Mouse (Mus musculus): ENCODE results near the gene Zcchc3. TPM values are rescaled to one million over a fixed set of nuclear protein-coding genes. Genes with fewer than 3 reads are reported as not detected.

Gene Zcchc3
- total RNA-seq, 4 experiments from 2014 or later = 9.6 to 11.2 (median 10.9) TPM

DNA sequence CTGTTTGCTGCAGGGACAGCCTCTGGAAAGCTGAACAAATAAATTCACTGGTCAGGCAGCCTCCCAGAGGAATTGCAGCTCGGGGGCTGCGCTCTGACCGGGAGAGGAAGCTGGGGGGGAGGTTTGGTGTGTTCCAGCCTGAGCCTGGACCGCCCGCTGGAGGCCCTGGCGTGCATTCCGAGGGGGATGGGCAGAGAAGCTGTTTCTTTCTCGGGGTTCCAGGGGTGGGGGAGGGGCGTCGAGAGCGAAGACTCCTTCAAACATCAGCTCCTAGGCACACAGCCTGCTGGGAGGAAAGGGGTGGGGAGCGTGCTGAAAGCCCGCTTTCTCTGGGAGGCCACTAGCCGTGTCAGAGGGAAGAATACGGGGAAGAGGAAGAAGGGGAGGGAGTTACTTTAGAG, 3.9 kb downstream of the Zcchc3 start:
- peak; percentile 32 to 78 for DNase-seq (ENCODE audit: low spot score in 2 of 2)

DNA sequence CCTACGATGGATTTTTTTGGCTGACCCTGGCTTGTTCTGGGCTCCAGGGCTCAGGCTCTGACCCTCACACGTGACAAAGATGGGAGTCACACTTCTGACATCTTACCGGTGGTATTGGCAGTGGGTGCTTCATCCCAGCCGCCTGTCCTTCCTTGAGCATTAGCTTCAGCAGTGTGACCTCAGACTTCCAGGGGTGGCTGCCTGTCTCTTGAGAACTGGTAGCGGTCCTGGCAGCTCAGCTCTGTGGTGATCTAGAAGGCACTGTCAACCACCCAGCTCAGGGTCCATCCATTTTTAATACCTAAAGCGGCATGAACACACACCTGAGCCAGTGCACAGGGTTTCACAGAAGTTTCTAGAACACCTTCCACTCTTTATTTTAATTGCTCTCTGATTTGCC, 5.0 kb downstream of the Zcchc3 start:
- no peak for DNase-seq (ENCODE audit: low spot score in 2 of 2)

DNA sequence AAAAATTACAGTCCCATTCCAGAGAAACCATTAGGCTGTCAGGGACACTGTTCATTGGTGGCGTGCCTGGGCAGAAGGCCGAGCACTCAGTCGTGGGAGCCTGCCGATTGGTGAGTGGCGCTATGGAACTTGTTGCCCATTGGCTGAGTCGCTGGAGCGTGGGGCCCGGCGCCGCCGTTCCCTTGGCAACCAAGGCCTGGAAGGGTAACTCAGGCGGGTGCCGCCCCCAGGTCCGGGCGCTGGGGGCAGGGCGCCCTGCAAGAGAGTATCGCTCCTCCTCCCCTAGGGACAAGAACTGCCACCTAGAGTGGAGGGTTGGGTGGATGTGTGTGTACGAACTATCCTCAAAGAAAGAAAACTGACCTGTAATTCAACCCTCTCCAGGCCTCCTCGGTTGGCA, 8.7 kb downstream of the Zcchc3 start:
- DNase-seq (ENCODE audit: low spot score in 2 of 2) = peak; percentile 90 to 98

DNA sequence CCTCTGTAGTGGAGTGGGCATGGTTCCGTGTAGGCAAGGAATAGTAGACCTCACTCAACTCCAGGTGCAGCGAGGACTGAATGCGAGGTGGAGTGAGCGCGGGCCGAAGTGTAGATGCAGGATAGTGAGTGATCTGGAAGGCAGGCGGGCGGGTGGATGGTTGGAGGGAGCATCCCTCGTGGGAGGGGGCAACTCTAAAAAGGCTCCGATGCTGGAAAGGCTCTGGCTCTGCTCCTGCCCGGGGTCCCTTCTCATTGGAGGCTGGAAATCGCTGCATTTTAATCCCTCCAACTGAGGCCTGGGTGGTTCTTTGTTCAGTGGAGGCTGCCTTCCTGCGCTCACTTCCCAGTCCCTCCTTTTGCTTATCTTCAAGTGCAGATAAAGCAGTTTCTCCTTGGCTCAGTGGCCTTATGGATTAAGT, 15.7 kb downstream of the Zcchc3 start:
- no peak for DNase-seq (ENCODE audit: low spot score in 2 of 2)

DNA sequence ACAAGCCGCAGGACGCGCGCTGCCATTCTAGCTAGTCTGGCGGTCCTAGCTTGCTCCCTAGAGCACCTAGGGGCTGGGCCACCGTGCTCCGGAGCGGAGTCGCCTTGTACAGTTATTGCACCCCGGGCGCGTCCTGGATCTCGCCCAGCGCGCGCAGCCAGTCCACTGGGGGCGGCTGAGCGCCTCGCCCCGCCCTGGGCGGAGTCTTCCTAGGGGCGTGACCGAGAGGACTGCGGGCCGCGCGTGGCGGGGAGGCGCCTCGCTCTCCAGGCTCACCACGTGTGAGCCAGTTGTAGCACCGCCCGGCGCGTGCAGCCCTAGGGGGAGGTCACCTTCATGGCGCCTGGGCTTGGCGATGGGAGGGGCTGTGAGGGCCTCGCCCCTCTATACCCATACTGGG, 16.1 kb downstream of the Zcchc3 start:
- peak; percentile 82 to 92 for DNase-seq (ENCODE audit: low spot score in 2 of 2)

DNA sequence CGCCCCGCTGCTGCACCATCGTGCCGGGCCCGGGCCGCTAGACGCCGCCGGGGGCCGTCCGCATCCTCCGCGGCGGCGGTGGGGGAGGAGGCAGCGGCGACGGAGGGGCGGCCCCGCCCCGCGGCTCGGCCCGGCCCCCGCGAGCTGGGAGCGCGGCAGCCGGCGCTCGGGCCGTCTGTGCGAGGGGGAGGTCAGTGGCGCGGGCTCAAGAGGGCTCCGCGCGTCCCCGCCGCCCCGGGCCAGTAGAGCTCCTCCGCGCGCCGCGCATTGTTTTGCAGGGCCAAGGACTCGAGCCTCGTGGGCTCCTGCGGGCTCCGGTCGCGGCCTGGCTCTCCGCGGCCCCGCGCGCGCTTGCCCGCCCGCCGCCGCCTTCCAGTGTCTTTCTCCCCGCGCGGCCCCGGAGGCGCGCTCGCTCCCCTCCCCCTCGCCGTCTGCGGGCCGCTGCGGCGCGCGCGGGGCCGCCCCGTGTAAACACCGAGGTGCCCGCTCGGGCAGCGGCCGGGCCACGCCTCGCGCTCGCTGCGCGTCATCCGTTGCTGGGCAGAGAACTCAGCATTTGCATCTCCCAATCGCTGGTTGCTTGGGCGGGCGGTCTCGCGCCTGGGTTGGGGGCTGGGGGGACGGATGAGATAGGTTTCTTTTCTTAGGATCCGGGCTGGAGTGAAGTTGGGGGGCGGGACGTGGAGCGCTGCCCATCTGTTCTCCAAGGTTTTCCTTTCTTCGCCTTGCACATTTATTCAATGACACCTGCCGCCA, 17.0 kb downstream of the Zcchc3 start, which contains the start of gene Sox12:
Sox12 (minus strand) TSS at position 384 of the 756 bp plus-strand sequence.
- DNase-seq (ENCODE audit: low spot score in 2 of 2) = peak; percentile 95 to 97

DNA sequence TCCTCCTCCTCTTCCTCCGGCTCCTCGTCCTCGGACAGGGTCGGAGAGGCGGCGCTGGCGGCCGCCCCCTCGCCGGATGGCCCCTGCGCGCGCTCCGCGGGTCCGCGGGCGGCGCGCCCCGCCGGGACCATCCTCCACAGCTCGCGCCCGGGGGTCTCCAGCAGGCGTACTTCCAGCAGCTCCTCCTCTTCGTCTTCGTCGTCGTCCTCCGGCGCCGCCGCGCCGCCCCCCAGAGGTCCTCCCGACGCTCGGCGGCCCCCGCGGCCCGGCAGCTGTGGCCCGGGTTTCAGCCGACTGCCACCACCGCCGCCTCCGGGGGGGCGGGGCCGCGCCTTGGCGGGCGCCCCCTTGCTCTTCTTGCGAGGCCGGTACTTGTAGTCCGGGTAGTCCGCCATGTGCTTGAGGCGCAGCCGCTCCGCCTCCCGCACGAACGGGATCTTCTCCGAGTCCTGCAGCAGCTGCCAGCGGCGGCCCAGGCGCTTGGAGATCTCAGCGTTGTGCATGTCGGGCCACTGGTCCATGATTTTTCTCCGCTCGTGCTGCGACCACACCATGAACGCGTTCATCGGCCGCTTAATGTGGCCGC, 17.7 kb downstream of the Zcchc3 start:
- DNase-seq (ENCODE audit: low spot score in 2 of 2) = peak; percentile 68 to 93

DNA sequence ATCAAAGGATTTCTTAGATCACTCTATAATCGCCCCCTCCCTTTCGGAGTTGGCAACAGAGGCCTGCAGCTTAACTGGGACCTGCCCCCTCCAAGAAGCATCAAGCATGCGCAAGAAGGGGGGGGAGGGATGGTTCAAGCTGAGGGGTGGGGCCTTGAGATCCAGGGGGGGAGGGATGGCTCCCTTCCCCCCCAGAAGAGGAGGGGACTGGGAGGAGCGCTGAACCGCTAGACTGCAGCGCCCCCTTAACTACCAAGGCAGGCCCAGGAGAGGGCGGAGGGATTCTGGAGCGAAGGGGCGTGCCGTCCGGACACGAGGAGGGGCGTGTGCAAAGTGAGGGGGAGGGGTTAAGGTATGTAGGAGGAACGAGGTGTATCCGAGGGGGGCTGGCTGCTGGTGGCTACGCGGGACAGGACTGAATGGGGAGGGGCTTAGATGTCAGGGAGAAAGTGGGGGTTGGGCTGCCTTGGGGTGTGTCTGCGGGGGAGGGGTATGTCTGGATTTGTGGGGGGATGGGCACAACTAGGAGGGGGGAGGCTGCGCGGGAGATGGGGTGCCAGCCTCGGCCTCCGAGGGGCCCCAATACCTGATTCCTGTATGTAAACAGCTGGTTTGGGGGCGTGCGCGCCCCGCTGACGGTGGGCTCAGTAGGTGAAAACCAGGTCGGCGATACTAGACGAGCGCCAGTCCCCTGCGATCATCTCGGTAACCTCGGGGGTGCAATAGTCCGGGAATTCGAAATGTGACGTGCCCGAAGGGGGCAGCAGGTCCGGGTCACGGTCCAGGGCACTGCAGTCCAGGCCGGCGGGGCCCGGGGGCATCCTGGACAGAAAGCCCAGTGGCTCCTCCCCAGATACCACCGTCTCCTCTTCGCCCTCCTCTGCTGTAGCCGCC, 18.5 kb downstream of the Zcchc3 start:
- DNase-seq (ENCODE audit: low spot score in 2 of 2) = peak; percentile 64 to 93

DNA sequence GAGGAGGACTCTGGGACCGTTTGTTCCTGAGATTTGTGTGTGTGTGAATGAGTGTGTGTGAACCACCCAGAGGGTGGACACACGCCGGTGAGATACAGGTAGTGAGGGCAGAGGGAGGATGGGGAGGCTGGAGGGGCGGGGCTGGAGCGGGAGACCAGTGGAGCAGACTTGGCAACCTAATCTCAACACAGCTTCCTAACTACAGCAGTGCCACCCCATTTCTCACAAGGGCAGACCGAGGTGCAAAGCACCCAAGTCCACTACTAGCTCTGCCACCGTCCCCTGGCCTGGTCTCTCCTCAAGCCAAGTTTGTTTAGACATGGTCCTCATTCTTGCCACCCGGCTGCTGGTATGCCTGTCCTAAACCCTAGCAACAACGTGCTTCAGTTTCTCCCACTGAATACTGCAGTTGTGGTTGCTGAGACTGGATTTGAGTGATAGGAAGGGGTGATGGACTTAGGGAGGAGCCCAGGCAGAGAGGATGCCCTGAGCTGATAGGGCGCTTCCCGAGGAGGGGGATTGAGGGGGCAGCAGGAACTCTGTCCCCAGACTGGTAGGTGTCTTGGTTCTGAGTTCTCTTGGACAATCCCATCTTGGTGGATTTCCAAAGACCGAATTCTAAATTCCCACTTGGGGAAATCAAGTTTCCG, 19.4 kb downstream of the Zcchc3 start:
- peak in 1 of 2 experiments; percentile 30 for DNase-seq (ENCODE audit: low spot score in 2 of 2)

DNA sequence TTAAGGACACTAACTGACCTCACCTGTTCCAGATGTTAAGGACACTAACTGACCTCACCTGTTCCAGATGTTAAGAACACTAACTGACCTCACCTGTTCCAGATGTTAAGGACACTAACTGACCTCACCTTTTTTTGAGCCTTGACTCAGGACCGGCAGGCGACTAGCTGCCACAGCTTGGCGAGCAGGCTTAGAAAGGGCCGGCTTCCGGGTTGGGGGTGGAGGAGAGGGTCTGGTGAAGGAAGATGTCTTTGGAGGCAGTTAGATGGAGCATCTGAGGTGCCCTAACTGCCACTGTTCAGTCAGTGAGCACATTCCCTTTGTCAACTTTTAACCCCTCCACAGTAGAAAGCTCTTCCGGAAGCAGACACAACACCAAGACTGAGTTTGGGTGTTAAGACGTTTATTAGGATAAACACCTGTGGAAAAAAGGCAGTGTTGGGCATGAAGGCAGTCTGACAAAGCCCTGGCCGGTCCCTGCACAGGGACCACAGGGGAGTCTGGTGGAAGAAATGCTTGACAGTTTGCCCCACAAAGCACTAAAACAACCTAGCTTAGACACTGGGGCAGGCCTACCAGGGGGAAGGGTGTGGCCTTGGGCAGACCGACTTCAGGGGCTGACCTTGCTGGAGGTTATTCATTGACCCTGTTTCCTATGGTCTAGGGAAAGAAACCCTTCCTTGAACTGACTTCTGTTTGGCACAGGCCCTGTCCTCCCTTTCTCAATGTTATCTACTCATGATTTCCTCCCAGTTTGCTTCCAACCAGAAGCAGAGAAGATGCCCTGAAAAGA, 21.4 kb downstream of the Zcchc3 start:
- DNase-seq (ENCODE audit: low spot score in 2 of 2) = no peak

DNA sequence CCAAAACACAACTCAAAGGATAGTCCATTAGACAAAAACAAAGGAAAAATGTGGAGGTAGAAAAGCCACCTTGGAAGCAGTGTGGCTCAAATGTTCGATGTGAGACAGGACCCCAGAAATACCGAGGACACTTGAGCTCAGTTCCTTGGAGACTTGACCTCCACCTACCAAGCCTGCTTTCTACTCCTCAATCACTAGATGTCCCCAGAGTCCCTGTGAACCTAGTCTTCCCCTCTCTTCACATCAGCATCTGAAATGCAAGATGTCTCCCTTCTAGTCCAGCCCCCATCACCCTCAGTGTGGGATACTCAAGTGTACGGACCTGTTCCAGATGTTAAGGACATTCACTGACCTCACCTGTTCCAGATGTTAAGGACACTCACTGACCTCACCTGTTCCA, 22.0 kb downstream of the Zcchc3 start:
- DNase-seq (ENCODE audit: low spot score in 2 of 2) = peak in 1 of 2 experiments; percentile 48

DNA sequence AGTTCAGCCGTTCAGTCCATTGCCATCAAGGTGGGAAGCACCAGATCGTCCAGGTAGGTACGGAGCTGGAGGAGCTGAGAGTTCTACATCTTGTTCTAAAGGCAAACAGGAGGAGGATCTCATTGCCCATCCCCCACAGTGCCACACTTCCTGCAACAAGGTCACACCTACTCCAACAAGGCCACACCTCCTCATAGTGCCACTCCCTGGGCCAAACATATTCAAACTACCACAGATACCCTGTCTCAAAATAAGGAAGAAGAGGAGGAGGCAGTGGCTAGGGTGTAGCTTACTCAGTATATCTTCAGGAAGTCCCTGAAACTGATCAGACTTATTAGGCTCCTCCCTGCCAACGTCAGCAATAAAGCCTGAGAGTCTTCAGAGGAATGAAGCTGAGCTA, 30.6 kb downstream of the Zcchc3 start:
- DNase-seq (ENCODE audit: low spot score in 2 of 2) = no peak

DNA sequence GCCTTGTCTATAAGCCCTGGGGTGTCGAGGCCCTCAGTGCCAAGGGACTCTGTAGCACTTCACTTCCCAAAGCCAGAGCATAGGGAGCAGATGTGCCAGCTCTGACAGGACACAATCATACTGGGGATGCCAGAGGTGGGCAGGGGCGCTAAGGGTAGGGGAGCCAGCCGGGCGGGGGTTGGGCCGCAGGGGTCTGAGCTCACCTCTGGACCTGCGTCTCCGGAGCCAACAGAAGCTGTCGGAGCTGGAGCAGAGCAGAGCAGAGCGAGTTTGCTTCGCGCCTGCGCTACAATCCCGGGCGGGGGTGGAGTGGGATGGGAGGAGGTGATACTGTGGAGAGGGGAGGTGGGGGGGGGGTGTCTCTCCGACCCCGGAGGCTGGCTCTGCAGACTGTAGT, 38.5 kb downstream of the Zcchc3 start, which contains the start of gene Nrsn2:
Nrsn2 (minus strand) TSS at position 294 of the 397 bp plus-strand sequence.
- no peak for DNase-seq (ENCODE audit: low spot score in 2 of 2)

DNA sequence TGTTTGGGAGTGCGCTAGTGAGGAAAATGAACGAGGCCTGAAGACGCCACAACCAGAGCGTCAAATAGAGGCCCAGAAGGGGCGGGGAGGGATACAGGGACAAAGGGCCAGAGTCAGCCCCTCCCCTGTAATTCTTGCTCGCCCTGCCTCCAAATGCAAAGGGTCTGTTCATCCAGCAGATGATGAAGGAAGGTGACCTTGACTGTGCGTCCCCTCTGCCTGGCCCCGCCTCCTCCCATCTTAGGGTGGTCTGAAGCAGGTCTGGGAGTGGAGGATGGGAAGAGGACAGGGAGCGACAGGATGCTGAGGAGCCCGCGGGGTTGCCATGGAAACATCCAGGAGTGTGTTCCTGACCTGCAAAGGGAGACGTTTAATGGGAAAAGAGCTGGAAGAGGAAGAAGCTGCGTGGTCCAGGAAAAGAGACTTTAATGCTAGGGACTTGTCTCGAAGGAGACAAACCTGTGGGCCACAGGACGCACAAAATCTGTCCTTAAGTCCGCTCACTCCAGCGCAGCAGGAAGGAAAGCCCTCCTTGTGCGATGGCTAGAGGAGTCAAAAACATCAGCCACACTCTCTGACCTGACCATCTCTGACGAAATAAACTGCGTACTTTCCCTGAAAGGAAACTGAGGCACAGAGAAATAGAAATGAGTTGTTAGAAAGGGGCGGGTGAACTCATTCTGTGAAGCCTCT, 39.0 kb downstream of the Zcchc3 start:
- peak in 1 of 2 experiments; percentile 75 for DNase-seq (ENCODE audit: low spot score in 2 of 2)

DNA sequence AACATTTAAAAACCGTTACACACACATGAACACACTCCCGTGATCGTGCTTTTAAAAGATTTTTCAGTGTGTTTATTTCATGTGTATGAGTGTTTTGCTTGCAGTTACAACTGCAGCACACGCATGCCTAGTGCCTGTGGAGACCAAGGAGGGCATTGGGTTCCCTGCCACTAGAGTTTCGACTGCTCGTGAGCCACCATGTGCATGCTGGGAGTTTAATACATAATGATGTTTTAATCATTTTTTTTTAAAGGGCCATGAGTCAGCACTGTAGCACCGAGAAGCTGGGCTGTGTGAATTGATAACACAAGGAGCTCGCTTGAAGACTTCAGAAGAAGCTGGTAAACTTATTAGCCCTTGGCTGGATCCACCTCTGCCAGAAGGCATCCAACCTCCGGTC, 41.3 kb downstream of the Zcchc3 start:
- DNase-seq (ENCODE audit: low spot score in 2 of 2) = no peak

DNA sequence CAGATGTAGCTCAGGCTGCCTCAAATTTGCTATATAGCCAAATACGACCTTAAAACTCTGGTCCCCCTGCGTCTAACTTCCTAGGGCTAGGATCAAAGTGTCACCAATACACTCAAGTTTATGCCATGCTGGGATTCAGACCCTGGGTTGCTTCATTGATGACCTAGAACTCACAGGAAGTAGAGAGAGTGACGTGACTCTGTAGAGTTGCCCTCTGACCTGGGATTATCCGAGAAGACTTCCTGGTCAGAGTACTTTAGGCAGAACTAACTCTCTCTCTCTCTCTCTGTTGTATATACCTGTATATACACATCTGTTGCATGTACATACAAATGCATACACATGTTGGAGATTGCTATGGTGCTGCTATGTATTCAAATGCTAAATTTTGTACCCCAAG, 42.2 kb downstream of the Zcchc3 start:
- DNase-seq (ENCODE audit: low spot score in 2 of 2) = no peak

DNA sequence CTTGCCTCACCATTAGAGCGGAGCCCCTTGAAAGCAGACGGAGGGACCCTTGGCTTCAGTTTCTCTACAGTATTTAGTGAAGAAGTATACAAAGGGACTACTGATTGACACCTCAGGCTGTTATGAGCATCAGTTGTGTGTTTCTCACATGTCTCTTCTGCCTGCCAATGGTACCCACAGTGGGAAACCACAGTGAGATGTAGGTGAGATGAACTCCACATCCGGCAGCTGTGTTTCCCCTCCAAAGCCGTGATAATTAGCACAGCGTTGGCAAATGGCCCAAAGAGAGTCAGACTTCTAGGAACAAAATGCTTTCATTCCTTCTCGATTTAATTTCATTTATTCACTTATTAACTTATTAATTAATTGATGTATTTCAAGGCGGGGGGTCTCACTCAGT, 42.7 kb downstream of the Zcchc3 start:
- DNase-seq (ENCODE audit: low spot score in 2 of 2) = no peak

DNA sequence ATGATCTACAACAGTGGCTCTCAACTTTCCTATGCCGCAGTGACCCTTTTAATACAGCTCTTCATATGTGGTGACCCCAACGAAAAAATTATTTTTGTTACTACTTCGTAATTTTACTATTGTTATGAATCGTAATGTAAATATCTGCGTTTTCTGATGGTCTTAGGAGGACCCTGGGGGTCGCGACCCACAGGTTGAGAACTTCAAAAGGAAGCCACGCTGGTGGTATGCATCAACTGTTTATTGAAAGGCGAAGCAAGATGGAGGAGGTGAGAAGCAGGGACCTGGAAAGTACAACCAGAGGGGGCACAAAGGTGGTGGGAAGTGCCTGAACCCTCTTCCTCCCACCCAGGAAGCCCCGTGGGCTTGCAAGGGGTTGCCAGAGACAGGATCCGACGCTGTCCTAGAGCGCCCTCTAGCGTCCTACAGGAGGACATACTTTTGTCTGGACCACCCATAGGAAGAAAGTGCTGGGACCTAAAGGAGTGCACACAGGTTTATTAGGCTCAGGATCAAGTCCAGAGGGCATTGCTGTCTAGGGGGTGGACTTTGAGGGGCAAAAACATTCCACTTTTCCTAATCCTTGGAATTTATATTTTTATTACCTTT, 46.2 kb downstream of the Zcchc3 start:
- DNase-seq (ENCODE audit: low spot score in 2 of 2) = no peak

DNA sequence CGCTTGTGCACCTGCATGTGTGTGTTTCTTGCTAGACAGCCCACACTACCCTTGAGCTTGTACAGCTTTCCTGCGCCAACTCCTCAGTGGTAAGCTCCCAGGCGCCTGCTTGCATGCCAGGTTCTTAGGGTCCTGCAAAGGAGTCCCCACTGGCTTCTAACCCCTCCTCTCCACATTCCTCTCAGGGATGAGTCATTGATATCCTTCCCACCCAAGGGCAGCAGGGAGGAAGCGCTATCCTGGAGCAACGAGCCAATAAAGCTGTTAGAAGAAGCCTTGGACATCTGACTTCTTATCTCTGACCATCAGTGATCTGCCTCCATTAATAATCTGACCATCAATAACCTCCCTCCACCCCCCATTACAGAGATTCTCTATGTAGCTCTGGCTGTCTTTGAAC, 46.9 kb downstream of the Zcchc3 start:
- DNase-seq (ENCODE audit: low spot score in 2 of 2) = no peak

Measured in left cerebral cortex, adult 8-10 months (tissue).